Mouse (Mus musculus) mouse trophoblast stem cell (cell line): ENCODE measurements around the gene Mdm2.
"Not testable (repeated sequence)": the region's sequence is repeated elsewhere in the genome, so short reads cannot be mapped to it uniquely, and the experiment has no call there.

Experiments used
- in situ Hi-C, 2 experiments: fragments of 300-500 bp; cut with MseI, MboI; formaldehyde crosslinking; loops; 2 replicates in 1 of 2; 3 replicates in 1 of 2; pipeline ENCODE4 v1.15.1; 2025

Gene Mdm2

DNA sequence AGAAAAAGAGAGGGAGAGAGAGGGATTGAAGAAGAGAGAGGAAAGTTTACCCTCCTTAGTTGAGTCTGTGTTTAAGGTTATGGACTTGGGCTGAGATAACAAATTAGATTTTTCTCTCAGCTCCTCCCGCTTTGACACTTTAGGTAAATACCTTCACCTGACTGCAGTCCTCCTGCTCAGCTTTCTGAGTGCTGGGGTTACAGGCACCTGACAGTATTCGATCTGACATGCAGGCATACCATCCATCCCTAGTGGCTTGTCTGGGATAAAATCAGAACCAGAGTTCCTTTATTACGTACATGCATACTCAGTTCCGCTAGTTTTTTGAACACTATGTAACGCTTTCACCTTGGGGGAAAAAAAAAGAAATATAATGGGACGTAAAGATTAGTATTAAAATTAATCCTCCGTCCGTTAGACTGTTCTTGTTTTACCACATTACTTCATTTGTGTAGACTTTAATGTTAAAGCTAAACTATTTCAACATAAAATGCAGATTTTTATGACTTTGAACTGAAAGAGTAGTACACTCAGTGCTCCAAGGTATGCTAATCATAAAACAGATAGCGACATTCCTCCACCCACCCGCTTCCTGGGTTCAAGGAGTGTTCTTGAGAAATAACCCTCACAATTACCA lies 38.6 kb upstream of the Mdm2 start:
- in situ Hi-C loops: no loop called here

DNA sequence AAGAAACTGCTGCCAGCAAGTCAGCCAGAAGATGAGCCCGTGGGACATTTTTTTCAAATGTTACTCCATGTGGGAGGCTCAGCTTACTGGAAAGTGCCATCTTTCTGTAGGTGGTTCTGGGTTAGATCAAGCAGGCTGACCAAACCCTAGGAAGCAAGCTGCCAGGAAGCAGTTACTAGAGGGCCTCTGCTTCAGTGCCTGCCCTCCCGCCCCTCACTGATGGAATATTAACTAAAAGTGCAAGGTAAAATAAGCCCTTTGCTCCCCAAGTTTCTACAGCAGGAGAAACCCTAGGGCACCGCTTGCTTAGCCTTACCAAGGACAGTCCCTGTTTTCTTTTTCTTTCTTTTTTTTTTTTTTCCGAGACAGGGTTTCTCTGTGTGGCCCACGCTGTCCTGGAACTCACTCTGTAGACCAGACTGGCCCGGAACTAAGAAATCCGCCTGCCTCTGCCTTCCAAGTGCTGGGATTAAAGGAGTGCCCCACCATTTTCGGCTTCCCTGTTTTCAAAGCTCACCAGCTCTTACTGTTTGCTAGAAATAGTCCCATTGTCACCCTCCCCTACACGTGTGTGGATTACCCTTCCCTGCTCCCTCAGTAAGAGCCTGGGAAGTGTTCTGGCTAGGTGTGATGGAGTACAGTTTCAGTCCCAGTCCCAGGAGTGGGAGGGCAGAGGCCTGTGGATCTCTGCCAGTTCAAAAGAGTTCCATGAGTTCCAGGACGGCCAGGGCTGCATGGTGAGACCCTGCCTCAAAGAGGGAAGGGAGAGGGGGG lies 37.9 kb upstream of the Mdm2 start:
- in situ Hi-C loops: no loop called here

DNA sequence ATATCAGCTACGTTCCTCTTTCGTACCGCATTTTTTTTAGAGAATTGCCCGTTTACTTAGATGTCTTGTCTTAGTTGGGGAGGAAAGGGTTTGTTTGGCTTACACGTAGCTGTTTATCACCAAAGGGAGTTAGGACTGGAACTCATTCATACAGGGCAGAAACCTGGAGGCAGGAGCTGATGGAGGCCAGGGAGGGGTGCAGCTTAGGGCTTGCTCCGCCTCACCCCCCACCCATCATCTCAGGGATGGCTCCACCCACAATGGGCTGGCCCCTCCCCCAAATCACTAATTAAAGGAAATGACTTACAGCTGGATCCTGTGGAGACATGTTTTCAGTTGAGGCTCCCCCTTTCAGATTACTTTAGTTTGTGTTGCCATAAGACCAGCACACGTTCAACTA lies 37.2 kb upstream of the Mdm2 start:
- in situ Hi-C loops: no loop called here

- in situ Hi-C loops: no loop called here
These were observed 35.8 kb upstream of the Mdm2 start, which contains the start of gene Slc35e3 for GRCm38 (mm10) chr10:117746297-117746883. TSS of gene Slc35e3 (minus strand) at chr10:117746365.

DNA sequence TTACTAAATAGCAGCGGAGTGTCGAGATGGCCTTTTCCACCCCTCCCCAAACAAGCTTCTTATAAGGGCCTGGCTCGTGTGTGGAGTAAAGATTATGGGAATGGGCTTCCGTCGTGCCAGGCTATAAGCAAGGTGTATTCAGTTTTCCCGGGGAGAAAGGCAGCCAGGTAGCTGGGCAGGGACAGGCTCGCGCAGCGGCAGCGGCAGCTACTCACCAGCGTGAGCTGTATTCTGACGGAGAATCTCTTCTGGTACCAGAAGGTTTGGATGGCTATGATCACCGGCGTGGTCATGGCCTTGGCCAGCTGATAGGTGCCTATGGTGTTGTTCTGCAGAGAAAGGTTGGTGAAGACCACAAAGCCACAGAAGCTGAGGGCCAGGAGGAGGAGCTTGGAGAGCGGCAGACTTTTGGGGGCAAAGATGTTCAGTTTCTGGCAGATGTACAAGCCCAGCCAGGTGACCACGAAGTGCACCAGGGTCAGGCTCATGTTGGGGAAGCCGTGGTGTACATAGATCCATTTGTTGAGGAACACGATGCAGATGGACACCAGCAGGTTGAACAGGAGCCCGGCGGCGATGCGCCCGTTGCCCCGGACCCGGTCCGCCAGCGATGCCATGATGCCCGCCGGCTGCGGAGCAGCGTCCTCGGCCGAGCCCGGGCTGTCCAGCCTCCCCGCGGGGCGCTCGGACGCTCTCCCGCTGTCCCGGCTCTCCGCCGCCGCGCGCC lies 35.2 kb upstream of the Mdm2 start:
- in situ Hi-C loops: not testable (repeated sequence)

GRCm38 (mm10) chr10:117743917-117744316 lies 33.4 kb upstream of the Mdm2 start:
- in situ Hi-C loops: no loop called here

DNA sequence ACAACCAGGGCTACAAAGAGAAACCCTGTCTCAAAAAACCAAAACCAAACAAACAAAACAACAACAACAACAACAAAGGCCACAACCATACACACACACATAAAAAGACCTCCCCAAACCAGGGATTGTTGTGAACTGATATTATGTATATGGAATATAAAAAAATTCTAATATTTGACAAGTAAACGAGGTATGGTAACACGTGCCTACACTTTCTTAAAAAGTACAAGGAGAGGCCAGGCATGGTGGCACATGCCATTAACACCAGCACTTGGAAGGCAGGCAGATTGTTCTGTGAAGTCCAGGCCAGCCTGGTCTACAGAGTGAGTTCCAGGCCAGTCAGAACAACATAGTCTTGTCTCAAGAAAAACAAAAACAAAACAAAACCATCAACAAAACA lies 32.6 kb upstream of the Mdm2 start:
- in situ Hi-C loops: no loop called here

GRCm38 (mm10) chr10:117742618-117743017 lies 32.1 kb upstream of the Mdm2 start:
- in situ Hi-C loops: no loop called here

DNA sequence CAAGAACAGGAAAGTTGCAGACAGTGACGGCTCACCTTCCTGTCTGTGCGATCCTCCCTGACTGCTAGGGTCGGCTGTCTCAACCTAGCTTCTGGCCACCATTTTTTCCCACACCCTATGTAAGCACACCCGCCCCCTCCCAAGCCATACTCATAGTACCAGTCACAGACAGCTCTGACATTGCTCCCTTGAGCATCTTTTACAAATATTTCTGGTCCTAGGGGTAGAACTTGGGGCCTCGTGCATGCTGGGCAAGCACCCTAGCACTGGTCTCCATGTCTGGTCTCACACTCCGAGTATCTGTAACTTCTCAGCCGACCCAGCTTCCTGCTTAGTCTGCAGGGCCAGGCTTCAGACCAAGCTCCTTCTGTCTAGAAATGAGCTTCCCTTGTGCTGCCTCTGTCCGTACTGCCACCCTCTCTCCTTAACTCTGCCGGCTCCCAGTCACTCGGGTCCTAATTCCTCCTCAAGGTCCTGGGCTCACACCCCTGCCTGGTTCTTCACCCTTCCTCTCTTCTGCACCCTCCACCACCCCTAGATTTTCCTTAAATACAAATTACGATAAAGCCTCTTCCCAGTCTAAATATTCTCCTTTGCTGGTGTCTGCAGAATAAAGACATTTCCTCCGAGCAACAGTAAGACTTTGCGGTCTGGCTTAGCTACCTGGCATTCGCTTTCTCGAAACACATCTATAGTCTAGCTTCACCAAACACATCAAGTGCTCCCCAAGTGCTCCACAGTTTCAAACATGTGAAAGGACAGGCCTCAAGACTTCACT lies 31.3 kb upstream of the Mdm2 start:
- in situ Hi-C loops: no loop called here

- in situ Hi-C loops: no loop called here
These were observed 30.4 kb upstream of the Mdm2 start for GRCm38 (mm10) chr10:117740921-117741320.

DNA sequence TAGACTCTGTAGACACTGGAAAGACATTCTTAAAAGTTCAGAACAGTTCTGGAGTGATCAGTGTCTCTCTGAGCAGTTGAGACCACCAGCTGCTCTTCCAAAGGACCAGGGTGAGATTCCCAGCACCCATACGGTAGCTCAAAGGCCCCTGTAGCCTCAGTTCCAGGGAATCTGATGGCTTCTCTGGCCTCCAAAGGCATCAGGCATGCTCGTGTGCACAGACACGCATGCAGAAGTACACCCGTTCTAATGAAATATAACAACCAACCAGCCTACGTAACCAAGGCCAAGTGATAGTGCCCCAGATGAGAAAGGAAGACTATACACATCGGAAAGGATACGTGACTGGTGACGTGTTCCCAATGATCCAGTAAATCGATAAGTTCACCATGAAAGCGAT lies 29.6 kb upstream of the Mdm2 start:
- in situ Hi-C loops: no loop called here

- in situ Hi-C loops: no loop called here
These were observed 29.0 kb upstream of the Mdm2 start for GRCm38 (mm10) chr10:117739648-117739948.

DNA sequence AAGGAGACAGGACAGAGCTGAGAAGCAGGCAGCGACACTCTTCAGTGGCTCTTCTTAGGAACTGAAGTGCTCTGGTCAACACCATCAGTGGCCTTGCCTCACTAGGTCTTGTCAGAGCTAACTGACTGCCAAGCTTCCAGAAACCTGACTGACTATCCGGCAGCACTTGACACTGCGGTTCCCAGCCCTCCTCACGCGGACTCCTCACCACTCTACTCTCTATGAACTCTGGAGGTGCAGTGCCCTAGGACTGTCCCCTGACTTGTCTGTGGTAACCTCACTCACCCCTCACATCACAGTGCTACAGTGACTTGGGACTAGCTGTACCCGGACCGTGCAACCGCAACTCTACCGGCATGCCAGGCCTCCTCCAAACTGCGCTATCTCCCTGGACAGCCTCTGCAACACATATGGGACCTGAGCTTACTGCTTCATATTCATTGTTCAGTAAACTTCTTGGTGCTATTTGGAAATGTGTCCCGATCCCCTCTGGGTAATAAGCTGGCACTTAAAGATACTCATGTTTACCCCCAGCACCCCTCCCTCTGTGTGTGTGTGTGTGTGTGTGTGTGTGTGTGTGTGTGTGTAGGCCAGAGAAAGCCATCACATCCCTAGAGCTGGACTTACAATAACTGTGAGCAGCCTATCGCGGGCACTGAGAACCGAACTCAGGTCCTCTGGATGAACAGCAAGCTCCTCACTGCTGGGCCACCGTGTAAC lies 28.5 kb upstream of the Mdm2 start:
- in situ Hi-C loops: no loop called here

GRCm38 (mm10) chr10:117738140-117738921 lies 27.8 kb upstream of the Mdm2 start:
- in situ Hi-C loops: no loop called here

DNA sequence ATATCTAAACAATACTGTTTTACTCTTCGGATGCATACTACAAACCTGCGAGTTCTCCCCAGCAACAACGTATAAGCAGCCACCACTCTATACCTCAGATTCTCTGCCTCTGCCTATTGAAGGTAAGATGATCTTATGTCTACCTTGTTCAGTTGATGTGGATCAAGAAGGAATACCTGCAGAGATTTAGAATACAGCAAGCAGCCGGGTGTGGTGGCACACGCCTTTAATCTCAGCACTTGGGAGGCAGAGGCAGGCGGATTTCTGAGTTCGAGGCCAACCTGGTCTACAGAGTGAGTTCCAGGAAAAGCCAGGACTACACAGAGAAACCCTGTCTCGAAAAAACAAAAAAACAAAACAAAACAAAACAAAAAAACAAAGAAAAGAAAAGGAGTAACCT lies 26.9 kb upstream of the Mdm2 start:
- in situ Hi-C loops: not testable (repeated sequence)

GRCm38 (mm10) chr10:117737075-117737474 lies 26.5 kb upstream of the Mdm2 start:
- in situ Hi-C loops: no loop called here

DNA sequence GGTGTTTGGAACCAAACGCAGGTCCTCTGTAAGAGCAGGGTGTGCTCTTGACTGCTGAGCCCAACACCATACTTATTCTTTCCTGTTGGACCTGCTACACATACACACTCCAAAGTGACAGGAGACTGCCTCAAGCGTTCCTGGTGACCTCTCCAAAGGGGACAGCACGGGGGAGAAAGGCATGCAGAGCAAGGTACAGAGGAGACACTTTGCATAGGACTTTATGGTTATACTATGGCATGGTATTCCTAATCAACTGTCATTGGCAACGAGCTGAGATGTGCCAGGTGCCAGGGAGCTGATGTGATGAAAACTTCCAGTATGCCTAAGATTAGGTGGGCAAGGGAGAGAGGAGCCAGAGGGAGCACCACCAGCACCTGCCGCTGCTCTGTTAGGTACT lies 26.0 kb upstream of the Mdm2 start:
- in situ Hi-C loops: no loop called here

DNA sequence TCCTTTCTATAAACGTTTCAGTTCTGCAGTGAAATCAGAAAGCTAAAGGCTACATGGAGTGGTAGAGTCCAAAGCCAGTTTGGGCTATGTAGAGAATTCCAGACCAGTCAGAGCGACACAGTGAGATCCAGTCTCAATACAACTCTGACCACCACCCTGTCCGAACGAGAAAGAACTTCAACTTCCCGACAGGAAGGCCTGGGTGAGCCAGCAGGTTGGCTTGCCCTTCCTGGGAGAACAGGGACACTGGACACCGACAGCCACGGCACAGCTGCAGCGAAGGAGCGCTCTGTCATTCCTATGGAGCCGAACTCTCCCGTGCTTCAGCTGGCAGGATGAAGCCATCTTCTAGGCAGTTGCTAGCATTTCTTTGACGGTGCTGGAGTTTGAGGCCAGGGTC lies 24.8 kb upstream of the Mdm2 start:
- in situ Hi-C loops: not testable (repeated sequence)

- in situ Hi-C loops: not testable (repeated sequence)
These were observed 23.7 kb upstream of the Mdm2 start for GRCm38 (mm10) chr10:117734104-117734852.

DNA sequence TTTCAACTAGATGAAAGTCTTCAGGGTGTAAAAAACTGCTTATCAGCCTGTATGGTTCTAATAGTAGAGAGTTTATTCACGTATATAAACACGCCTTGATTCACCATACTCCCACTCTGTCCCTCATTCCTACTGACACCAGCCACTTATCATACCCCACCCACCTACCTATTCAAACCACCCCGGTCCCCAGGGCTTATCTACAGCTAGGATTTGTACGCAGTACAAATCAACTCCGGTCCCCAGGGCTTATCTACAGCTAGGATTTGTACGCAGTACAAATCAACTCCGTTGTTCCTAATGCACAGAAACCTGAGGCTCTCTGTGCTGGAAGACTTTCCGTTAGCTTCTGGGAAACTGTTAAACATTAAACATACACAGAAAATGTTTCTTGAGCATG lies 23.1 kb upstream of the Mdm2 start:
- in situ Hi-C loops: not testable (repeated sequence)
